Mouse (Mus musculus): ENCODE results near the gene Pgam2. TPM values are rescaled to one million over a fixed set of nuclear protein-coding genes. Genes with fewer than 3 reads are reported as not detected.

Gene Pgam2
- polyA plus RNA-seq, 1 experiment from 2014 or later = 12.1 TPM

DNA sequence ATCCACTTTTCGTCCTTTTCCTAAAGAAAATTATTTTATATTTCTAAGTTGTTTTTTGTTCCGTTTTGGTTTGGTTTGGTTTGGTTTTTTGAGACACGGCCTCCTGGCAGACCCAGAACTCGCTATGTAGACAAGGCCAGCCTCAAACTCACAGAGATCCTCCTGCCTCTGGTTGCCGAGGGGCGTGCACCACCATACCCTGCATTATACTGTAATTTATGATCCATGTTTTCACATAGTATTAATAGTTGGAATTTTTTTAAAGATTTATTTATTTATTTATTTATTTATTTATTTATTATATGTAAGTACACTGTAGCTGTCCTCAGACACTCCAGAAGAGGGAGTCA lies 40.9 kb downstream of the Pgam2 start:
- Histone ChIP-seq H3K4me3 (ENCODE audit: low read depth, low read length) (peak overlapping the region; percentile 90), H3K27ac (ENCODE audit: low read depth, low read length) (peak overlapping the region; percentile 93; the same call in 1 of the 2 replicates), H3K4me1 (replicated peaks; ENCODE audit: control insufficient read depth, insufficient read depth, low read length) (peaks cover 7% of the 10 kb centered on the region), H3K27me3 (replicated peaks; ENCODE audit: control insufficient read depth, insufficient read depth, low read length) (no peaks in the 10 kb centered on the region), H3K36me3 (ENCODE audit: control insufficient read depth, insufficient read depth, low read length) (no peaks in the 10 kb centered on the region), H3K9ac (ENCODE audit: low read depth, low read length) (peak overlapping the region; percentile 98; the same call in 1 of the 2 replicates), H3K4me2 (peak overlapping the region; percentile 74), H3K9me3 (ENCODE audit: control insufficient read depth, low read length) (no peaks in the 10 kb centered on the region)
- 13% methylated on average over 6 of the region's 6 CpGs for WGBS
- peak; percentile 50 for ATAC-seq (replicated peaks; ENCODE audit: low FRiP score)
- DNase-seq (ENCODE audit: low spot score) = no peak

DNA sequence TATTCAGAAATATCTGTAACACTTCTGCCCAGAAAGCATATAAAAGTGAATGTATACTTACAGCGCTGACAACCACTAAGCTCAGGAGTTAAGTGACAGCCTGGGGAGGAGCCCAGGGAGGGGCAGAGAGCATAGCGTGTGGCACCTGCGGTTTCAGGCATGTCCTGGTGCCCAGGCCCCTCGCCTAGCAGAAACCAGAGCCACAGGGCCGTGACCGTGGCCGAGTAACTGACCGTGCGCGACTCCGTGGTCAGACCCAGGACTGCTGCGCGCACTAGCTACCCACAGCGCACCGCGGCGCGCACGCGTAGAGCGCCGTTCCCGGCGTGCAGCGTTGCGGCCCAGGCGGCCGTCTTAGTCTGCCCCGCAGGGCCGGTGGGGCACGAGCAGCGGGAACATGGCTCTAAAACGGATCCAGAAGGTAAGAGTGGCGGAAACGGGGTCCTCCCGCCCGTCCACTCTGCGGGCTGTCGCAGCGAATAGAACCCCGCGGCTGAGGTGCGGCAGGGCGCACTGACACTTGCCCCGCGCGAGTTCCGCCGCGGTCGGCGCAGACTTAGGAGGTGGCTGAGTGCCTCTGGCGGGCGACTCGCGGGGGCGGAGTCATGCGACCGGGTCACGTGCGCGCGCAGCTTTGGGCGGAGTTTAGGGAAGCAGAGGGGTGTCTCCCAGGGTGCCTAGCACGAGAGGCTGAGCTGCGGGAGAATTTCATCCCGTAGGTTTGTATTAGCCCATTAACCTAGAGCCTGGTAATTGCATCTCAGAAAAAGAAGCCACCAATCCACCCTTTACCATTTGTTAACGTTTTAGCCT lies 41.5 kb downstream of the Pgam2 start, which contains the start of gene Urgcp:
Gene Urgcp (minus strand): TSS at position 557 of the 813 bp plus-strand sequence.
- Histone ChIP-seq H3K4me1 (replicated peaks; ENCODE audit: control insufficient read depth, insufficient read depth, low read length) (peaks cover 7% of the 10 kb centered on the region), H3K36me3 (ENCODE audit: control insufficient read depth, insufficient read depth, low read length) (no peaks in the 10 kb centered on the region), H3K27me3 (replicated peaks; ENCODE audit: control insufficient read depth, insufficient read depth, low read length) (no peaks in the 10 kb centered on the region), H3K9me3 (ENCODE audit: control insufficient read depth, low read length) (no peaks in the 10 kb centered on the region), H3K4me2 (peak within 1 kb of the TSS; percentile 74), H3K4me3 (ENCODE audit: low read depth, low read length) (peak within 1 kb of the TSS; percentile 90), H3K27ac (ENCODE audit: low read depth, low read length) (peak within 1 kb of the TSS; percentile 93), H3K9ac (ENCODE audit: low read depth, low read length) (peak within 1 kb of the TSS; percentile 98)
- WGBS = 0% methylated on average over 68 of the region's 68 CpGs
- ATAC-seq (replicated peaks; ENCODE audit: low FRiP score) (peak; percentile 99), DNase-seq (ENCODE audit: low spot score) (peak; percentile 99)

DNA sequence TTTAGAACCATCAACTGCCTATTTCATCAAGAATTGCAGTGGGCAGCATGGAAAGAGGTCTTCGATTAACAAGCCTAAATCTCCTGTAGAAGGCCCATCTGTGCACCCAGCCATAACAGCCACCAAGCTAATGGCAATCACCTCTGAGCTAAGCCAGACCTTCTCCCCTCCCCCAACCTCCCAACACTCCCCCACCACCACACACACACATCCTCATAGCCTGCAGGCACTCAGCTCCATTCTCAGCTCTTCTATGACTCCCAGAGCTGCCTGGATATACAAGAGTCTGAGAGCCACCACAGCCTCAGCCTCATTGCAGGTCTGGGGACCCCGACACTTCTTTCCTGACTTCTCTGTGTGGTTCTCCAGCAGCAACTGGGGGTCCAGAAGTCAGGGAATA lies 49.8 kb downstream of the Pgam2 start:
- peaks cover 8% of the 10 kb centered on the region; the same call in 1 of the 2 replicates for H3K9me3 ChIP-seq (ENCODE audit: control insufficient read depth, low read length)
- H3K9ac ChIP-seq (ENCODE audit: low read depth, low read length) = no peak overlapping the region
- 94% methylated on average over 2 of the region's 2 CpGs for WGBS
- ATAC-seq (replicated peaks; ENCODE audit: low FRiP score) (no peak), DNase-seq (ENCODE audit: low spot score) (no peak)
- H3K36me3 ChIP-seq (ENCODE audit: control insufficient read depth, insufficient read depth, low read length) = peaks cover 5% of the 10 kb centered on the region; the same call in 1 of the 2 replicates
- H3K4me2 ChIP-seq = no peak overlapping the region
- no peaks in the 10 kb centered on the region for H3K4me1 ChIP-seq (replicated peaks; ENCODE audit: control insufficient read depth, insufficient read depth, low read length)
- H3K4me3 ChIP-seq (ENCODE audit: low read depth, low read length) = no peak overlapping the region
- H3K27ac ChIP-seq (ENCODE audit: low read depth, low read length) = no peak overlapping the region
- H3K27me3 ChIP-seq (replicated peaks; ENCODE audit: control insufficient read depth, insufficient read depth, low read length) = no peaks in the 10 kb centered on the region

Other genes starting within 250 kb of the Pgam2 start
- gene Ankrd36, start 234.0 kb downstream of the Pgam2 start, polyA plus RNA-seq (2014; fragmentation: Nextera tagmentation; extraction: Ambion mirVana) = 0.73 and 0.82 TPM in 2 replicates
- 203 and 204 TPM in 2 replicates for gene Mrps24, start 88.1 kb downstream of the Pgam2 start, polyA plus RNA-seq (2014; fragmentation: Nextera tagmentation; extraction: Ambion mirVana)
- gene Urgcp, start 41.4 kb downstream of the Pgam2 start, polyA plus RNA-seq (2014; fragmentation: Nextera tagmentation; extraction: Ambion mirVana) = 17.0 and 17.1 TPM in 2 replicates
- gene Dbnl, start 15.2 kb downstream of the Pgam2 start, polyA plus RNA-seq (2014; fragmentation: Nextera tagmentation; extraction: Ambion mirVana) = 104 and 110 TPM in 2 replicates
- gene Polm, start 34.3 kb upstream of the Pgam2 start, polyA plus RNA-seq (2014; fragmentation: Nextera tagmentation; extraction: Ambion mirVana) = 6.0 and 6.2 TPM in 2 replicates
- 11.3 TPM in 2 replicates for gene Aebp1, start 58.2 kb upstream of the Pgam2 start, polyA plus RNA-seq (2014; fragmentation: Nextera tagmentation; extraction: Ambion mirVana)
- 151 and 158 TPM in 2 replicates for gene Pold2, start 74.6 kb upstream of the Pgam2 start, polyA plus RNA-seq (2014; fragmentation: Nextera tagmentation; extraction: Ambion mirVana)
- gene Myl7, start 95.0 kb upstream of the Pgam2 start, polyA plus RNA-seq (2014; fragmentation: Nextera tagmentation; extraction: Ambion mirVana) = 73.1 and 156 TPM in 2 replicates
- gene Gck, start 146.3 kb upstream of the Pgam2 start, polyA plus RNA-seq (2014; fragmentation: Nextera tagmentation; extraction: Ambion mirVana) = 0.35 and 0.45 TPM in 2 replicates
- gene Ykt6, start 152.0 kb upstream of the Pgam2 start, polyA plus RNA-seq (2014; fragmentation: Nextera tagmentation; extraction: Ambion mirVana) = 18.4 TPM in 2 replicates